Mouse (Mus musculus): Measurements from ENCODE around the gene Fam163b. TPM values are rescaled to one million over a fixed set of nuclear protein-coding genes. Genes with fewer than 3 reads are reported as not detected.

Gene Fam163b
- polyA plus RNA-seq, 1 experiment from 2014 or later: 0.79 TPM

GRCm38 (mm10) chr2:27162656-27163055, 20.4 kb upstream of the Fam163b start:
- no peak for DNase-seq (ENCODE audit: low spot score)
- H3K9me3 ChIP-seq (replicated peaks): no peaks in the 10 kb centered on the region
- no peaks in the 10 kb centered on the region for H3K36me3 ChIP-seq
- H3K27me3 ChIP-seq (ENCODE audit: low read depth, poor library complexity, severe bottlenecking): no peaks in the 10 kb centered on the region
- peaks cover 51% of the 10 kb centered on the region for H3K4me1 ChIP-seq
- 74% methylated on average over 11 of the region's 11 CpGs for WGBS
- peak overlapping the region; percentile 39 for H3K27ac ChIP-seq
- no peak overlapping the region for H3K4me3 ChIP-seq

GRCm38 (mm10) chr2:27161526-27161925, 19.2 kb upstream of the Fam163b start:
- no peak for DNase-seq (ENCODE audit: low spot score)
- peaks cover 40% of the 10 kb centered on the region for H3K4me1 ChIP-seq

GRCm38 (mm10) chr2:27156596-27156995, 14.3 kb upstream of the Fam163b start:
- Histone ChIP-seq H3K4me1 (peaks cover 23% of the 10 kb centered on the region), H3K9me3 (replicated peaks) (no peaks in the 10 kb centered on the region), H3K27ac (no peak overlapping the region), H3K4me3 (no peak overlapping the region), H3K36me3 (no peaks in the 10 kb centered on the region), H3K27me3 (ENCODE audit: low read depth, poor library complexity, severe bottlenecking) (no peaks in the 10 kb centered on the region)
- WGBS: 84% methylated on average over 6 of the region's 6 CpGs
- DNase-seq (ENCODE audit: low spot score): no peak

More at GRCm38 (mm10) chr2:27161526-27161925, 19.2 kb upstream of the Fam163b start:
- H3K4me3 ChIP-seq: no peak overlapping the region
- WGBS: 91% methylated on average over 2 of the region's 2 CpGs
- H3K9me3 ChIP-seq (replicated peaks): no peaks in the 10 kb centered on the region
- no peak overlapping the region for H3K27ac ChIP-seq
- H3K27me3 ChIP-seq (ENCODE audit: low read depth, poor library complexity, severe bottlenecking): no peaks in the 10 kb centered on the region
- no peaks in the 10 kb centered on the region for H3K36me3 ChIP-seq

- Histone ChIP-seq H3K27me3 (ENCODE audit: low read depth, poor library complexity, severe bottlenecking) (no peaks in the 10 kb centered on the region), H3K36me3 (no peaks in the 10 kb centered on the region), H3K4me3 (no peak overlapping the region), H3K4me1 (peaks cover 17% of the 10 kb centered on the region), H3K27ac (no peak overlapping the region), H3K9me3 (replicated peaks) (no peaks in the 10 kb centered on the region)
- no peak for DNase-seq (ENCODE audit: low spot score)
- WGBS: 91% methylated on average over 10 of the region's 10 CpGs
These were observed 12.3 kb upstream of the Fam163b start for GRCm38 (mm10) chr2:27154466-27155185.

- 7% methylated on average over 2 of the region's 2 CpGs for WGBS
- Histone ChIP-seq H3K4me1 (peaks cover 18% of the 10 kb centered on the region), H3K27ac (peak overlapping the region; percentile 16; the same call in 1 of the 2 replicates), H3K36me3 (no peaks in the 10 kb centered on the region), H3K9me3 (replicated peaks) (no peaks in the 10 kb centered on the region), H3K4me3 (no peak overlapping the region), H3K27me3 (ENCODE audit: low read depth, poor library complexity, severe bottlenecking) (no peaks in the 10 kb centered on the region)
- no peak for DNase-seq (ENCODE audit: low spot score)
These were observed 7.2 kb upstream of the Fam163b start for GRCm38 (mm10) chr2:27149457-27149856.

- H3K36me3 ChIP-seq: no peaks in the 10 kb centered on the region
- no peak overlapping the region for H3K27ac ChIP-seq
- peaks cover 28% of the 10 kb centered on the region for H3K4me1 ChIP-seq
- no peak for DNase-seq (ENCODE audit: low spot score)
- no peaks in the 10 kb centered on the region for H3K9me3 ChIP-seq (replicated peaks)
- H3K4me3 ChIP-seq: no peak overlapping the region
- 71% methylated on average over 6 of the region's 6 CpGs for WGBS
- peaks cover 20% of the 10 kb centered on the region for H3K27me3 ChIP-seq (ENCODE audit: low read depth, poor library complexity, severe bottlenecking)
These were observed 4.5 kb upstream of the Fam163b start for GRCm38 (mm10) chr2:27146840-27147239.

DNA sequence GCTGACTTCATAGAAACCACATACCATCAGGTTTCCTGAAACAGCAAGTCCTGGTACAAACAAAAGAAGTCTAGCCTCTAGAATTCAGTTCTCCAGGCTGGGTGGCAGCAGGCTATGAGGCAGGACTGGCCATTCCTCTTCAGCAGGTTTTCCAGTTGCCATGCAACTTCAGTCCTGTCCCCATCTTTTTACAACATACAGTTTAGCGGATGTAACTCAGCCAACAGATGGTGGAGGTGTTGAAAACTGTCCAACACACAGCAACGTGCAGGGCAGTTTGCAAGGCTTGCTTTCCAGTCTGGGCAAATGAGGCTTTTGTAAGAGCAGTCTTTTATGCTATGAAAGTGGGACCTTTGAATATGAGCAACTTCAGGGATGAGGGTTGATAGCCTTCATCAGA, 2.7 kb upstream of the Fam163b start:
- no peak for DNase-seq (ENCODE audit: low spot score)
- Histone ChIP-seq H3K9me3 (replicated peaks) (no peaks in the 10 kb centered on the region), H3K4me1 (peaks cover 30% of the 10 kb centered on the region), H3K27ac (no peak overlapping the region), H3K36me3 (no peaks in the 10 kb centered on the region), H3K27me3 (ENCODE audit: low read depth, poor library complexity, severe bottlenecking) (peaks cover 39% of the 10 kb centered on the region), H3K4me3 (no peak overlapping the region)
- 79% methylated on average over 2 of the region's 2 CpGs for WGBS

- Histone ChIP-seq H3K4me3 (no peak overlapping the region), H3K27me3 (ENCODE audit: low read depth, poor library complexity, severe bottlenecking) (peaks cover 64% of the 10 kb centered on the region), H3K27ac (no peak overlapping the region), H3K36me3 (no peaks in the 10 kb centered on the region), H3K4me1 (peaks cover 14% of the 10 kb centered on the region), H3K9me3 (replicated peaks) (no peaks in the 10 kb centered on the region)
- WGBS: 72% methylated on average over 4 of the region's 4 CpGs
- DNase-seq (ENCODE audit: low spot score): no peak
These were observed 3.9 kb downstream of the Fam163b start for GRCm38 (mm10) chr2:27138356-27138755.

GRCm38 (mm10) chr2:27136789-27137188, 5.5 kb downstream of the Fam163b start:
- Histone ChIP-seq H3K9me3 (replicated peaks) (no peaks in the 10 kb centered on the region), H3K27ac (no peak overlapping the region), H3K27me3 (ENCODE audit: low read depth, poor library complexity, severe bottlenecking) (peaks cover 48% of the 10 kb centered on the region), H3K4me1 (peaks cover 4% of the 10 kb centered on the region), H3K4me3 (no peak overlapping the region), H3K36me3 (no peaks in the 10 kb centered on the region)
- DNase-seq (ENCODE audit: low spot score): no peak
- 90% methylated on average over 1 of the region's 1 CpGs for WGBS

GRCm38 (mm10) chr2:27136336-27136735, 6.0 kb downstream of the Fam163b start:
- Histone ChIP-seq H3K27ac (no peak overlapping the region), H3K36me3 (no peaks in the 10 kb centered on the region), H3K27me3 (ENCODE audit: low read depth, poor library complexity, severe bottlenecking) (peaks cover 44% of the 10 kb centered on the region), H3K9me3 (replicated peaks) (no peaks in the 10 kb centered on the region), H3K4me1 (0 out of 2 replicates have a peak, but pooled peaks cover 2% of the 10 kb centered on the region), H3K4me3 (no peak overlapping the region)
- 80% methylated on average over 3 of the region's 3 CpGs for WGBS
- DNase-seq (ENCODE audit: low spot score): no peak

GRCm38 (mm10) chr2:27135935-27136334, 6.4 kb downstream of the Fam163b start:
- no peak for DNase-seq (ENCODE audit: low spot score)
- Histone ChIP-seq H3K27ac (no peak overlapping the region), H3K27me3 (ENCODE audit: low read depth, poor library complexity, severe bottlenecking) (peaks cover 40% of the 10 kb centered on the region), H3K4me1 (0 out of 2 replicates have a peak, but pooled peaks cover 2% of the 10 kb centered on the region), H3K4me3 (no peak overlapping the region), H3K36me3 (no peaks in the 10 kb centered on the region), H3K9me3 (replicated peaks) (no peaks in the 10 kb centered on the region)
- 89% methylated on average over 5 of the region's 5 CpGs for WGBS

DNA sequence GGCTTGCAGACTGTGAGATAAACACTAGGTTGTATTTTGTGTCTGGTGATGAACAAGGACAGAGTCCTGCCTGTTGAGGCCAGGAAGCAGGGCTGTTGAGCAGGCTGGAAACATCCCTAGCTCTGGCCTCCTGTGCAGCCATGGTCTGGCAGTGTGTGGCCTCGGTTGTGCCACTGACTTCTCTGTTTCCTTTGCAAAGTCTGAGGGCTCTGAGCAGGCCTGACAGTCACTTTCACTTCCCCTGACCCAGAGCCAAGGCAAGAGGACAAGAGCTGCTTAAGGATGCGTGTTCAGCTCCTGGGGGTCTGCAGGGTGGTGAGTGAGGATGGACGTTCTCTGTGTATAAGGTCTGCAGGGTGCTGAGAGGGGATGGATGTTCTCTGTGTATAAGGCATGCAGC, 13.3 kb downstream of the Fam163b start:
- H3K4me1 ChIP-seq: peaks cover 17% of the 10 kb centered on the region
- peak overlapping the region; percentile 47; the same call in 1 of the 2 replicates for H3K27ac ChIP-seq
- H3K27me3 ChIP-seq (ENCODE audit: low read depth, poor library complexity, severe bottlenecking): peaks cover 6% of the 10 kb centered on the region; the same call in 1 of the 2 replicates
- WGBS: 69% methylated on average over 3 of the region's 3 CpGs
- H3K36me3 ChIP-seq: no peaks in the 10 kb centered on the region
- no peaks in the 10 kb centered on the region for H3K9me3 ChIP-seq (replicated peaks)
- H3K4me3 ChIP-seq: no peak overlapping the region
- no peak for DNase-seq (ENCODE audit: low spot score)

- Histone ChIP-seq H3K27me3 (ENCODE audit: low read depth, poor library complexity, severe bottlenecking) (peaks cover 6% of the 10 kb centered on the region; the same call in 1 of the 2 replicates), H3K27ac (peak overlapping the region; percentile 58), H3K4me1 (peaks cover 42% of the 10 kb centered on the region), H3K4me3 (no peak overlapping the region), H3K36me3 (no peaks in the 10 kb centered on the region), H3K9me3 (replicated peaks) (no peaks in the 10 kb centered on the region)
- no peak for DNase-seq (ENCODE audit: low spot score)
- 59% methylated on average over 4 of the region's 4 CpGs for WGBS
These were observed 15.8 kb downstream of the Fam163b start for GRCm38 (mm10) chr2:27126496-27126895.

Data from limb, embryonic 10.5 days (tissue).